Mouse (Mus musculus) bone marrow macrophage, adult 2 months (primary cell): Measurements from ENCODE around the gene Rbm19.

Experiments
- CTCF ChIP-seq: IDR thresholded peaks from 2 replicates; pipeline ENCODE4 v1.5.1; 2012; ENCODE audit warnings: low read depth, mild to moderate bottlenecking, low read length, moderate library complexity
- POLR2A ChIP-seq: IDR thresholded peaks from 2 replicates; pipeline ENCODE4 v1.6.1; 2012; ENCODE audit warnings: mild to moderate bottlenecking, low read depth, low read length, borderline replicate concordance

DNA sequence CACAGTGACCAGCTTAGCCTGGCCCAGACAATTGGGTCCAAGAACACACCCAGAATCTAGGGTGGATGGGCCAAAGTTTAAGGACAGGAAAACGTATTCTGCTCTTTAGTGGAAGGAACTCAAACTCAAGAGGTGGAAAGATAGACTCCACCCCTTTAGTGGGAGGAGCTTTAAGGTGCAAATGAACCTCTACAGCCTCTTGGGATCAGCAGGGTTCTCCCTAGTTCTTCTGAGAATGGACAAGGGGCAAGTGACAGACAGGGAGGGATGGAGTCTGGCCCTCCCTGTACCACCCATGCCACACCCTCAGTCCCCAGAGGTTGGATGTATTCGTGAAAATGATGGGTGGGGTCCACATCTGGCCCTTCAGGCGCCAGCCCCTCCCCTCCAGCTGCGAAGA lies 105.0 kb downstream of the Rbm19 start:
- no peak for TF ChIP-seq CTCF
- TF ChIP-seq POLR2A, result no peak
